Mouse (Mus musculus) kidney, embryonic 14.5 days (tissue): ENCODE data around the gene St3gal2. TPM values are rescaled to one million over a fixed set of nuclear protein-coding genes. Genes with fewer than 3 reads are reported as not detected.
A peak's percentile ranks its signal among the peaks of the same experiment; 100 is the strongest.
"Not testable (repeated sequence)": the region's sequence is repeated elsewhere in the genome, so short reads cannot be mapped to it uniquely, and the experiment has no call there.

ENCODE experiments used
- ATAC-seq: fragments of 200-750 bp; cut with Nextera tagmentation; 2 replicates; pipeline ENCODE4 v1.8.0; 2017; ENCODE audit warnings: moderate number of reproducible peaks, mild to moderate bottlenecking, moderate TSS enrichment, moderate library complexity; ENCODE audit not compliant: low FRiP score, low TSS enrichment
- H3K27ac ChIP-seq: fragments of 300-500 bp; sonication (generic); 2 replicates; pipeline ENCODE4 v1.5.1; 2014; ENCODE audit warnings: low read depth, mild to moderate bottlenecking, low read length, moderate library complexity, mixed read lengths
- H3K27me3 ChIP-seq: fragments of 300-500 bp; sonication (generic); 2 replicates; pipeline ENCODE4 v1.6.1; 2014; ENCODE audit warnings: mild to moderate bottlenecking, low read length; ENCODE audit not compliant: control insufficient read depth, insufficient read depth
- H3K36me3 ChIP-seq: fragments of 300-500 bp; sonication (generic); 2 replicates; pipeline ENCODE4 v1.6.1; 2014; ENCODE audit warnings: low read length, mixed read lengths; ENCODE audit not compliant: control insufficient read depth, insufficient read depth
- H3K4me1 ChIP-seq: fragments of 300-500 bp; sonication (generic); 2 replicates; pipeline ENCODE4 v1.6.1; 2014; ENCODE audit warnings: low read length, mixed read lengths; ENCODE audit not compliant: control insufficient read depth, insufficient read depth
- H3K4me2 ChIP-seq: fragments of 300-500 bp; sonication (generic); replicated peaks from 2 replicates; pipeline ENCODE4 v1.6.1; 2014; ENCODE audit warnings: low read depth, mild to moderate bottlenecking, low read length
- H3K4me3 ChIP-seq: fragments of 300-500 bp; sonication (generic); 2 replicates; pipeline ENCODE4 v1.5.1; 2014; ENCODE audit warnings: mild to moderate bottlenecking, low read length
- H3K9ac ChIP-seq: fragments of 300-500 bp; sonication (generic); 2 replicates; pipeline ENCODE4 v1.6.1; 2014; ENCODE audit warnings: low read depth, mild to moderate bottlenecking, low read length, moderate library complexity
- H3K9me3 ChIP-seq: fragments of 300-500 bp; sonication (generic); 2 replicates; pipeline ENCODE4 v1.6.1; 2016; ENCODE audit warnings: low read length; ENCODE audit not compliant: control insufficient read depth
- WGBS: fragments of 180-500 bp; shearing (Covaris S2); extraction: QIAGEN DNeasy Blood & Tissue Kit; methylation state at CpG from one replicate; pipeline ENCODE4 v1.1.7; 2014; 5-methylcytosine and 5-hydroxymethylcytosine counted together
- polyA plus RNA-seq: library from polyadenylated mRNA; unstranded; fragments of >200 nt; fragmentation: Nextera tagmentation; extraction: Ambion mirVana; gene quantifications from 2 replicates; pipeline ENCODE4 v1.2.1, GENCODE M21; 2014

St3gal2 gene
- polyA plus RNA-seq, 1 experiment from 2014 or later = 14.3 TPM

DNA sequence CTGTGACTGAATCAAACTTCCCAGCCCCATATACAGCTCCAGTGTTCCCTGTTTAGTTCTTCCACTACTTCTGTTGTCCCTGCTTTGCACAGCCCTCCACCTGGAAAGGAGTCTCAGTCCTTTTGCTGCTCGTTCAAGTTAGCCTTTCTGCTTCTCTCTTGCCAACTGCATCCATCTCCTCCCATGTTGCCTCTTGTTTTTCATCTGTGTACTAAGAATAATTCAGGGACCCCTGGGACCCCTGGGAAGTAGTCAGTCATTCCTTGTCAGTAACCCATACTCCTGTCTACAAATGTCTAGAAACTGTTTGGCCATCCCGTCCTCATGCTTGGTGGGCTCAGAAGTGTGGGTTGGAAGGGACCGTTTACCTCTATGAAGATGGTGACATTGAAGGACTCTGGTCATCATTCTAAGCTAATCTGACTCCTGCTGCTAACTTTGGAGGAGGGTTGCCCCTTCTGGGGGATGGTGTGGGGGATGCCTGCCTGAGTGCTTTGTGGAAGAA, 1.1 kb downstream of the St3gal2 start:
- peak overlapping the region; percentile 43 for H3K27ac ChIP-seq
- H3K9me3 ChIP-seq = no peaks in the 10 kb centered on the region
- peak overlapping the region; percentile 89 for H3K9ac ChIP-seq
- H3K27me3 ChIP-seq = no peaks in the 10 kb centered on the region
- H3K4me1 ChIP-seq = peaks cover 18% of the 10 kb centered on the region
- WGBS = 7% methylated on average over 3 of the region's 3 CpGs
- ATAC-seq = no peak
- peak overlapping the region; percentile 71 for H3K4me2 ChIP-seq
- H3K36me3 ChIP-seq = no peaks in the 10 kb centered on the region
- peak overlapping the region; percentile 83 for H3K4me3 ChIP-seq

DNA sequence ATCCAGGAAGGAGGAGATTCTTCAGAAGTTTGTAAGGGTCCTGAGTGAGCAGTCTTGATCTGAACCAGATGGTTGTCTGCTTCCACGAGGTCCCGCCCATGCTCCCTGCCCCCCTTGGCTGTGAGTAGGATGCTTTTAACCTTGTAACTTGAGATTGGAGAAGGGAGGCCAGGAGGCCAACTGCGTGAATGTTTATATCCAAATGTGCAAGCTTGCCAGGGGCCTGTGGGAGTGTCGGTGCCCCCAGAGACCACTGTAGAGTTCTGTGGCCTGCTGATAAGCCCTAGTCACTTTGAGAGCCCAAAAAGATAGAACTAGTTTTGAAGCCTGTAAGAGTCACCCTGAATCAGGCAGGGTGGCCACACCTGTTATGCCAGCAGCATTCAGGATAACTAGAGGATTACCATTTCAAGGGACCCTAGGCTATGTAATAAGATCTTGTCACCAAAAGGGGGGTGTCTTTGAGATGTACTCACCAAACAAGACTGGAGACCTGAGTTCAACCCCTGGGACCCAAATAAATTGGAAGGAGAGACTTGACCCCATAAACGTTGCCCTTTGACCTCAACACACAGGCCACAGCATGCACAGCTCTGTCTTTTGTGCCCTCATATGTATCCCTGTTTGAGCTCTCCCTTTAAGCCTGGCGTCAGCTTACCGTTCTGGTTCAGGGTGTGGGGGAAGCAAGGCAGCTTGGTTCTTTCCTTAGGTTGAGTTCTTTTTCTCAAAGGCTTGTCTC, 1.9 kb downstream of the St3gal2 start:
- Histone ChIP-seq H3K9me3 (no peaks in the 10 kb centered on the region), H3K27ac (peak overlapping the region; percentile 43; the same call in 1 of the 2 replicates), H3K9ac (0 out of 2 replicates have a peak overlapping the region, but pooled peaks have one; percentile 15), H3K4me1 (peaks cover 22% of the 10 kb centered on the region), H3K4me3 (peak overlapping the region; percentile 83), H3K36me3 (no peaks in the 10 kb centered on the region), H3K4me2 (peak overlapping the region; percentile 71), H3K27me3 (no peaks in the 10 kb centered on the region)
- peak; percentile 45 for ATAC-seq
- 13% methylated on average over 7 of the region's 7 CpGs for WGBS

DNA sequence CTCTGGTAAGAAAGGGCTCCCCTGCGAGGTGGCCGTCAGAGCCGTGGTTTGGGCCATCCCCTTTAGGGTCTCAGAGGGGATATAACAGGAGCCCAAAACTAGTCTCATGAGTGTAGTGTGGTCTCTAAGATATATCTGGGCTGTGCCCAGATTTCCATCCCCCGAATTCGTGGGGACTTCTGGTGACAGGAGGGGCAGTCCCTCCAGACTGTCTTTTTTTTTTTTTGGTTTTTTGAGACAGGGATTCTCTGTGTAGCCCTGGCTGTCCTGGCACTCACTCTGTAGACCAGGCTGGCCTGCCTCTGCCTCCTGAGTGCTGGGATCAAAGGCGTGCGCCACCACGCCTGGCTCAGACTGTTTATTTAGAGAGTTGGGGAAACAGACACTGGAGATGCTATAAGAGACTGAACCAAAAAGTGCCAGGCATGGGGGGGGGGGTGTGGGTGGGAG, 6.0 kb downstream of the St3gal2 start:
- Histone ChIP-seq H3K4me2 (no peak overlapping the region), H3K27ac (no peak overlapping the region), H3K27me3 (no peaks in the 10 kb centered on the region), H3K9me3 (no peaks in the 10 kb centered on the region), H3K4me1 (peaks cover 13% of the 10 kb centered on the region; the same call in 1 of the 2 replicates), H3K9ac (no peak overlapping the region), H3K36me3 (no peaks in the 10 kb centered on the region), H3K4me3 (no peak overlapping the region)
- no peak for ATAC-seq
- WGBS = 68% methylated on average over 8 of the region's 8 CpGs

DNA sequence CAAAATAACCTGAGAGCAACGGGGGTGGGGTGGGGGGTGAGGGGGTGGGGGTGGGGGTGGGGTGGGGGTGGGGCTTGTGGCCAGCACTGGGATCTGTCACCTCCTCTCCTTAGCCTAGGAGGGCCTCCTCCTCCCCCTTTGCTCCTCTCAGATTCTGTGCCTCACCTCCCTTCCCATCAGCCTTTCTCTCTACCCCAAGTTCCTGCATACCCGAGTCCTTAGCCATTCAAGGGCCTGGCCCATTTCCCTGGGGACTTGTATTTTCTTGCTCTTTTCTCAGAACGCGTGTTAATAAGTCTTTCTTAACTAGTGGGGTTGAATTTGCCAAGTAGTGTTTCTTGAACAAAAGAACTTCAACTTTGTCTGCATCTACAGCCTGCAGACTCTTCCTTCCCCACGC, 7.0 kb downstream of the St3gal2 start:
- no peaks in the 10 kb centered on the region for H3K9me3 ChIP-seq
- H3K4me2 ChIP-seq = no peak overlapping the region
- no peak overlapping the region for H3K9ac ChIP-seq
- H3K36me3 ChIP-seq = no peaks in the 10 kb centered on the region
- peaks cover 9% of the 10 kb centered on the region; the same call in 1 of the 2 replicates for H3K4me1 ChIP-seq
- WGBS = 39% methylated on average over 5 of the region's 5 CpGs
- no peak overlapping the region for H3K4me3 ChIP-seq
- no peak for ATAC-seq
- no peak overlapping the region for H3K27ac ChIP-seq
- H3K27me3 ChIP-seq = no peaks in the 10 kb centered on the region

DNA sequence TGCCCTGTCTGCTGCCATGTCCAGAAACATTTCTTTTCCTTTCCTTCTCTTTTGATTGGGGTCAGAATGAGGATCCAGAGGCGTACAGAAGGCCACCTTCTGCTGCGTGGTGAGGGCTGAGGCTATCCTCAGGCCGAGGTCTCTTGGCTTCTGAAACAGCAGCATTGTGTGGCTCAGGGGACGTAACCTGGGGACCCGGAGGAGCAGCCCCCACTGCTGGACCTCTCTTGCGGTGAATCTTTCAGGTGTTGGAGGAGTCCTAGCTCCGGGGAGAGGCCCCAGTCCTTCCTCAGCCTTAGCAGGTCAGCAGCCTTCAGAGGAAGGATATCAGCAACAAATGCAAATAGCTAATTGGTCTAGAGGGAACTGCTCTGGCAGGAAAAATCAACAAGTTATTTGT, 8.7 kb downstream of the St3gal2 start:
- no peak overlapping the region for H3K4me3 ChIP-seq
- no peak for ATAC-seq
- no peaks in the 10 kb centered on the region for H3K36me3 ChIP-seq
- H3K4me1 ChIP-seq = peaks cover 12% of the 10 kb centered on the region; the same call in 1 of the 2 replicates
- no peak overlapping the region for H3K4me2 ChIP-seq
- WGBS = 84% methylated on average over 7 of the region's 7 CpGs
- no peaks in the 10 kb centered on the region for H3K9me3 ChIP-seq
- H3K9ac ChIP-seq = 0 out of 2 replicates have a peak overlapping the region, but pooled peaks have one; percentile 13
- no peaks in the 10 kb centered on the region for H3K27me3 ChIP-seq
- H3K27ac ChIP-seq = no peak overlapping the region

DNA sequence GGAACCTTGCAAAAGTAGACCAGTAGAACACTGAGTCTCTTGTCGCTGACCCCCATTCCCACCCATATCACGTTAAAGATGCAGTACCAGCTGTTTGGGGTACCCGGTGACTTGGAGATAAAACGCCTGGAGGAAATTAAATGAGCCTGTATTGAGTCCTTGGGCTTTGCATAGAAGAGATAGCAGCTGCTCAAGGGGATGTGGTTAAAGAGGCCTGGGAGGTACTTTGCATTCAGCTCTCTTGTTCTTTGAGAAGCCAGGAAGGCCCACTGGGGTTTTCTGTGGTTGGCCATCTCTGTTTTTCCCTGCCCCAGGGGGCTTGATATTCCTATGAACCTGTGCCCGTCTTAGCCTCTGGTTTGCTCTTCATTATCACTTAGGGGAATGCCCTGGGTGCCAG, 9.3 kb downstream of the St3gal2 start:
- no peak overlapping the region for H3K27ac ChIP-seq
- H3K9me3 ChIP-seq = no peaks in the 10 kb centered on the region
- ATAC-seq = no peak
- no peak overlapping the region for H3K9ac ChIP-seq
- H3K4me3 ChIP-seq = no peak overlapping the region
- H3K4me1 ChIP-seq = peaks cover 12% of the 10 kb centered on the region; the same call in 1 of the 2 replicates
- H3K4me2 ChIP-seq = no peak overlapping the region
- WGBS = 67% methylated on average over 5 of the region's 5 CpGs
- no peaks in the 10 kb centered on the region for H3K36me3 ChIP-seq
- H3K27me3 ChIP-seq = no peaks in the 10 kb centered on the region

DNA sequence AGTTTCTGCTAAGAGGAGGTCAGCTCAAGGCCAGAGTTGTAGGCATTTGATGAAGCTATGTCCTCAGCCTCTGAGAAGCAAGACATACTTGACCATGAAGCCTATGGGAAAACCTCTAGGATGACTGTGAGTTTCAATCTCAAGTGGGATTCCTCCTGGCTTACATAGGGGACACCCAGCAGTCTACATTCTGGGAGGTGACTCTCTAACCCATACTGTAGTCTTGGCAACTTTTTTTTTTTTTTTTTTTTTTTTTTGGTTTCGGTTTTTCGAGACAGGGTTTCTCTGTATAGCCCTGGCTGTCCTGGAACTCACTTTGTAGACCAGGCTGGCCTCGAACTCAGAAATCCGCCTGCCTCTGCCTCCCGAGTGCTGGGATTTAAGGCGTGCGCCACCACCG, 9.9 kb downstream of the St3gal2 start:
- H3K9me3 ChIP-seq, H3K27ac ChIP-seq, H3K9ac ChIP-seq, ATAC-seq, H3K36me3 ChIP-seq, H3K27me3 ChIP-seq, H3K4me3 ChIP-seq, H3K4me2 ChIP-seq: not testable (repeated sequence)
- H3K4me1 ChIP-seq = peaks cover 12% of the 10 kb centered on the region; the same call in 1 of the 2 replicates
- WGBS = 97% methylated on average over 6 of the region's 8 CpGs

DNA sequence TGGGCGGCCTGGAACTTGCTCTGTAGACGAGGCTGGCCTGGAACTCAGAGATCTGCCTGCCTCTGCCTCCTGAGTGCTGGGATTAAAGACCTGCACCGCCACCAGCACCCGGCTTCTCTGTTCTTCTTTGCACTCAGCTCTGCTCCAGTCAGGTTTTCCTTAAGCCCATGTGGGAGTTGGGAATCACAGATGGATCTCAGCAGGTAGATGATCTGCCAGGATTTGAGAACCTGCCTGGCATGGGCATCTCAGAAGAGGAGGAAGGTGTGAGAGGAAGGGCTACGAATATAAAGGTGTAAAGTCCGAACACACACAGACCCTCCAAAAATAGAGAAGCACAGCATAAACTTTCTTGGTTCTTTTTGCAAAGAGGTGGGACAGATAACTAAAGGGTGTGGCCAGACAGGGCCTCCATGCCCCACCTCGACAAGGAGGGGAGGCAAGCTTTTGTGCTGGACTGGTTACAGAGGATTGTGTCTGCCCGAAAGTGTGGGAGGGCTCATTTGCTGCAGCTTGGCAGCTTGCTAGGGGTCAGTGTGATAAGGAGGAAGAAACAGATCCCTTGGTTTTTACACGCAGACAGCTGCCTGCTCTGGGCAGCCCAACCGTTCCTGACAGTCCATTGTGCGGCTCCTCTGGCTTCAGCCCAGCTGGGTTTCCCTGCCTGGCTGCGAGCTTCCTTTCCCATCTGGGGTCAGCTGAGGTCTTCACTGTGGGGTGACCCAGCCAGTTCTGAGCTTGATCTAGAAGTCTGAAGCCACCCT, 11.6 kb downstream of the St3gal2 start:
- Histone ChIP-seq H3K4me2 (no peak overlapping the region), H3K4me3 (no peak overlapping the region), H3K4me1 (peaks cover 9% of the 10 kb centered on the region; the same call in 1 of the 2 replicates), H3K9ac (no peak overlapping the region), H3K27me3 (no peaks in the 10 kb centered on the region), H3K27ac (no peak overlapping the region), H3K9me3 (no peaks in the 10 kb centered on the region), H3K36me3 (no peaks in the 10 kb centered on the region)
- 53% methylated on average over 12 of the region's 12 CpGs for WGBS
- ATAC-seq = peak; percentile 64

DNA sequence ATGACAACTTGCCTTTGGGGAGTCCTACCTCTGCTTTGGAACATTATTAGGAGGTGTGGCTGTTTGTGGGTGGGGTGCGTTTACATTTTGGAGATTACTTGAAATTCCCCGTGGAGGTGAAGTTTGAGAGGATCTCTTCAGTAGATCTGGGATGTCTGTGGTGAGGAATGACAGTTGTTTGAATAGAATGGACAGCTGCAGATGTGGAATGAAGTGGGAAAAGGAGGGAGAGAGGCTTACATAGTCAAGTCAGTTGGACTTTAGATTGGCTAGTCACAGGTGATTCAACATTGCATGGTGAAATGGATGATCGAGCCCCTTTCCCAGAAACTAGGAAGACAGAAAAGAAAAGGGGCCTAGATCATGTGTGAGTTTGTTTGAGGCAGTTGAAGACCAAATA, 12.7 kb downstream of the St3gal2 start:
- no peaks in the 10 kb centered on the region for H3K27me3 ChIP-seq
- WGBS = 85% methylated on average over 3 of the region's 3 CpGs
- H3K9me3 ChIP-seq = no peaks in the 10 kb centered on the region
- H3K4me2 ChIP-seq = no peak overlapping the region
- no peak overlapping the region for H3K9ac ChIP-seq
- no peak overlapping the region for H3K27ac ChIP-seq
- no peak for ATAC-seq
- no peaks in the 10 kb centered on the region for H3K36me3 ChIP-seq
- H3K4me1 ChIP-seq = 0 out of 2 replicates have a peak, but pooled peaks cover 4% of the 10 kb centered on the region
- H3K4me3 ChIP-seq = no peak overlapping the region
